Mouse (Mus musculus) hindbrain, postnatal 0 days (tissue): Measurements from ENCODE around the gene Anapc11. TPM values are rescaled to one million over a fixed set of nuclear protein-coding genes. Genes with fewer than 3 reads are reported as not detected.
A peak's percentile ranks its signal among the peaks of the same experiment; 100 is the strongest.

Source experiments
- ATAC-seq: fragments of 200-750 bp; cut with Nextera tagmentation; 2 replicates; pipeline ENCODE4 v1.8.0; 2017; ENCODE audit warnings: mild to moderate bottlenecking, moderate TSS enrichment, moderate library complexity
- DNase-seq: peaks from one replicate; pipeline ENCODE4 v3.0.0-alpha.2; 2015; ENCODE audit warnings: low spot score
- H3K27ac ChIP-seq: fragments of 300-500 bp; sonication (generic); 2 replicates; pipeline ENCODE4 v1.5.1; 2014; ENCODE audit warnings: mild to moderate bottlenecking
- H3K27me3 ChIP-seq: fragments of 300-500 bp; sonication (generic); 2 replicates; pipeline ENCODE4 v1.6.1; 2014; ENCODE audit warnings: low read length, mixed read lengths; ENCODE audit not compliant: insufficient read depth
- H3K36me3 ChIP-seq: fragments of 300-500 bp; sonication (generic); 2 replicates; pipeline ENCODE4 v1.6.1; 2014; ENCODE audit warnings: low read length, mixed read lengths; ENCODE audit not compliant: insufficient read depth
- H3K4me1 ChIP-seq: fragments of 300-500 bp; sonication (generic); 2 replicates; pipeline ENCODE4 v1.6.1; 2014; ENCODE audit warnings: antibody characterized with exemption, low read length, mixed read lengths; ENCODE audit not compliant: insufficient read depth
- H3K4me2 ChIP-seq: fragments of 300-500 bp; sonication (generic); 2 replicates; pipeline ENCODE4 v1.6.1; 2014; ENCODE audit warnings: low read depth, mild to moderate bottlenecking, low read length, moderate library complexity, mixed read lengths
- H3K4me3 ChIP-seq: fragments of 300-500 bp; sonication (generic); 2 replicates; pipeline ENCODE4 v1.5.1; 2014; ENCODE audit warnings: low read length
- H3K9ac ChIP-seq: fragments of 300-500 bp; sonication (generic); replicated peaks from 2 replicates; pipeline ENCODE4 v1.6.1; 2014; ENCODE audit warnings: mild to moderate bottlenecking, low read length, moderate library complexity, mixed read lengths
- H3K9me3 ChIP-seq: fragments of 300-500 bp; sonication (generic); 2 replicates; pipeline ENCODE4 v1.6.1; 2016; ENCODE audit warnings: low read length, mixed read lengths
- CTCF ChIP-seq: IDR thresholded peaks from 2 replicates; pipeline ENCODE4 v1.5.1; 2016; ENCODE audit warnings: antibody characterized with exemption, control low read depth, low read depth
- WGBS: fragments of 180-500 bp; shearing (Covaris S2); extraction: QIAGEN DNeasy Blood & Tissue Kit; methylation state at CpG from one replicate; pipeline ENCODE4 v1.1.7; 2014; 5-methylcytosine and 5-hydroxymethylcytosine counted together
- polyA plus RNA-seq: library from polyadenylated mRNA; unstranded; fragments of >200 nt; fragmentation: Nextera tagmentation; extraction: Ambion mirVana; gene quantifications from 2 replicates; pipeline ENCODE4 v1.2.1, GENCODE M21; 2015
- total RNA-seq: library from RNA; depleted of rRNA; stranded (reverse); fragments of >200 nt; gene quantifications from 2 replicates; pipeline ENCODE4 v1.2.3, GENCODE M21; 2014

Anapc11 gene
- total and polyA plus RNA-seq, 2 experiments from 2014 or later, result 39.6 to 198 TPM

GRCm38 (mm10) chr11:120568324-120568723 lies 29.9 kb upstream of the Anapc11 start:
- WGBS, result 95% methylated on average over 6 of the region's 6 CpGs
- ATAC-seq, result no peak

GRCm38 (mm10) chr11:120571122-120571521 lies 27.1 kb upstream of the Anapc11 start:
- 0 out of 2 replicates have a peak overlapping the region, but pooled peaks have one; percentile 67 for H3K9ac ChIP-seq
- no peaks in the 10 kb centered on the region for H3K9me3 ChIP-seq
- H3K27ac ChIP-seq, result no peak overlapping the region
- DNase-seq (no peak), ATAC-seq (no peak)
- peaks cover 42% of the 10 kb centered on the region; the same call in 1 of the 2 replicates for H3K36me3 ChIP-seq
- no peaks in the 10 kb centered on the region for H3K27me3 ChIP-seq
- peaks cover 13% of the 10 kb centered on the region for H3K4me1 ChIP-seq
- H3K4me2 ChIP-seq, result peak overlapping the region; percentile 86
- TF ChIP-seq CTCF, result no peak
- H3K4me3 ChIP-seq, result 0 out of 2 replicates have a peak overlapping the region, but pooled peaks have one; percentile 93
- 77% methylated on average over 3 of the region's 3 CpGs for WGBS

More at GRCm38 (mm10) chr11:120568324-120568723, 29.9 kb upstream of the Anapc11 start:
- no peak overlapping the region for H3K27ac ChIP-seq
- peaks cover 10% of the 10 kb centered on the region; the same call in 1 of the 2 replicates for H3K4me1 ChIP-seq
- H3K9me3 ChIP-seq, result no peaks in the 10 kb centered on the region
- H3K9ac ChIP-seq, result no peak overlapping the region
- H3K27me3 ChIP-seq, result no peaks in the 10 kb centered on the region
- H3K4me3 ChIP-seq, result no peak overlapping the region
- TF ChIP-seq CTCF, result no peak
- H3K36me3 ChIP-seq, result peaks cover 68% of the 10 kb centered on the region
- no peak overlapping the region for H3K4me2 ChIP-seq
- no peak for DNase-seq

GRCm38 (mm10) chr11:120571754-120572416 lies 26.3 kb upstream of the Anapc11 start:
- Histone ChIP-seq H3K27ac (peak overlapping the region; percentile 80), H3K36me3 (peaks cover 34% of the 10 kb centered on the region; the same call in 1 of the 2 replicates)
- no peak for ATAC-seq

GRCm38 (mm10) chr11:120572417-120572751 lies 25.8 kb upstream of the Anapc11 start:
- DNase-seq (no peak), ATAC-seq (peak; percentile 14)
- Histone ChIP-seq H3K4me2 (peak overlapping the region; percentile 86), H3K4me1 (peaks cover 13% of the 10 kb centered on the region), H3K36me3 (peaks cover 31% of the 10 kb centered on the region; the same call in 1 of the 2 replicates), H3K9ac (peak overlapping the region; percentile 67), H3K27me3 (no peaks in the 10 kb centered on the region), H3K9me3 (no peaks in the 10 kb centered on the region), H3K4me3 (peak overlapping the region; percentile 93), H3K27ac (peak overlapping the region; percentile 80)
- WGBS, result 1% methylated on average over 23 of the region's 24 CpGs
- TF ChIP-seq CTCF, result peak; percentile 21; the same call in 1 of the 2 replicates

More at GRCm38 (mm10) chr11:120571754-120572416, 26.3 kb upstream of the Anapc11 start:
- no peak for TF ChIP-seq CTCF
- H3K4me2 ChIP-seq, result peak overlapping the region; percentile 86
- peaks cover 13% of the 10 kb centered on the region for H3K4me1 ChIP-seq
- 14% methylated on average over 11 of the region's 11 CpGs for WGBS
- peak overlapping the region; percentile 67 for H3K9ac ChIP-seq
- H3K9me3 ChIP-seq, result no peaks in the 10 kb centered on the region
- H3K4me3 ChIP-seq, result peak overlapping the region; percentile 93
- DNase-seq, result no peak
- no peaks in the 10 kb centered on the region for H3K27me3 ChIP-seq

GRCm38 (mm10) chr11:120572752-120573584 lies 25.3 kb upstream of the Anapc11 start, which contains the start of gene P4hb:
Gene P4hb (minus strand): TSS chr11:120573253.
- Histone ChIP-seq H3K27me3 (no peaks in the 10 kb centered on the region), H3K4me3 (peak within 1 kb of the TSS; percentile 93), H3K4me1 (peaks cover 13% of the 10 kb centered on the region), H3K9me3 (no peaks in the 10 kb centered on the region), H3K4me2 (peak within 1 kb of the TSS; percentile 90), H3K9ac (peak within 1 kb of the TSS; percentile 77), H3K27ac (peak within 1 kb of the TSS; percentile 90), H3K36me3 (peaks cover 31% of the 10 kb centered on the region)
- WGBS, result 2% methylated on average over 93 of the region's 94 CpGs
- no peak for TF ChIP-seq CTCF
- peak; percentile 100 for DNase-seq
- peak; percentile 98 for ATAC-seq

GRCm38 (mm10) chr11:120573585-120574277 lies 24.5 kb upstream of the Anapc11 start:
- H3K36me3 ChIP-seq, result peaks cover 31% of the 10 kb centered on the region
- peak overlapping the region; percentile 90 for H3K4me2 ChIP-seq
- ATAC-seq (peak; percentile 4; the same call in 1 of the 2 replicates), DNase-seq (no peak)
- peaks cover 13% of the 10 kb centered on the region for H3K4me1 ChIP-seq
- peak overlapping the region; percentile 90 for H3K27ac ChIP-seq
- H3K9ac ChIP-seq, result peak overlapping the region; percentile 77
- TF ChIP-seq CTCF, result no peak
- H3K27me3 ChIP-seq, result no peaks in the 10 kb centered on the region
- H3K9me3 ChIP-seq, result no peaks in the 10 kb centered on the region
- H3K4me3 ChIP-seq, result peak overlapping the region; percentile 93
- under 1% methylated on average over 23 of the region's 23 CpGs for WGBS
